Mouse (Mus musculus) midbrain, embryonic 13.5 days (tissue): ENCODE results near the gene Cmas. TPM values are rescaled to one million over a fixed set of nuclear protein-coding genes. Genes with fewer than 3 reads are reported as not detected.
A peak's percentile ranks its signal among the peaks of the same experiment; 100 is the strongest.

Experiments used
- ATAC-seq: fragments of 200-750 bp; cut with Nextera tagmentation; 2 replicates; pipeline ENCODE4 v1.8.0; 2017; ENCODE audit warnings: mild to moderate bottlenecking, moderate TSS enrichment, moderate library complexity
- H3K27ac ChIP-seq: fragments of 300-500 bp; sonication (generic); 2 replicates; pipeline ENCODE4 v1.5.1; 2015; ENCODE audit warnings: inconsistent platforms, mild to moderate bottlenecking, moderate library complexity
- H3K27me3 ChIP-seq: fragments of 300-500 bp; sonication (generic); 2 replicates; pipeline ENCODE4 v1.6.1; 2015; ENCODE audit warnings: mild to moderate bottlenecking, inconsistent platforms
- H3K36me3 ChIP-seq: fragments of 300-500 bp; sonication (generic); 2 replicates; pipeline ENCODE4 v1.6.1; 2015; ENCODE audit warnings: mild to moderate bottlenecking, inconsistent platforms
- H3K4me1 ChIP-seq: fragments of 300-500 bp; sonication (generic); replicated peaks from 2 replicates; pipeline ENCODE4 v1.6.1; 2015; ENCODE audit warnings: inconsistent platforms
- H3K4me2 ChIP-seq: fragments of 300-500 bp; sonication (generic); replicated peaks from 2 replicates; pipeline ENCODE4 v1.6.1; 2015; ENCODE audit warnings: moderate library complexity, mild to moderate bottlenecking, inconsistent platforms
- H3K4me3 ChIP-seq: fragments of 300-500 bp; sonication (generic); replicated peaks from 2 replicates; pipeline ENCODE4 v1.5.1; 2015; ENCODE audit warnings: mild to moderate bottlenecking, inconsistent platforms
- H3K9ac ChIP-seq: fragments of 300-500 bp; sonication (generic); replicated peaks from 2 replicates; pipeline ENCODE4 v1.6.1; 2015; ENCODE audit warnings: mild to moderate bottlenecking, inconsistent platforms
- H3K9me3 ChIP-seq: fragments of 300-500 bp; sonication (generic); 2 replicates; pipeline ENCODE4 v1.6.1; 2016; ENCODE audit warnings: mild to moderate bottlenecking, inconsistent platforms
- WGBS: fragments of 180-500 bp; shearing (Covaris S2); methylation state at CpG from one replicate; pipeline ENCODE4 v1.1.7; 2015; 5-methylcytosine and 5-hydroxymethylcytosine counted together
- polyA plus RNA-seq: library from polyadenylated mRNA; unstranded; fragments of >200 nt; fragmentation: Nextera tagmentation; extraction: Ambion mirVana; gene quantifications from 2 replicates; pipeline ENCODE4 v1.2.1, GENCODE M21; 2015

Gene Cmas
- polyA plus RNA-seq, 1 experiment from 2014 or later: 183 TPM

DNA sequence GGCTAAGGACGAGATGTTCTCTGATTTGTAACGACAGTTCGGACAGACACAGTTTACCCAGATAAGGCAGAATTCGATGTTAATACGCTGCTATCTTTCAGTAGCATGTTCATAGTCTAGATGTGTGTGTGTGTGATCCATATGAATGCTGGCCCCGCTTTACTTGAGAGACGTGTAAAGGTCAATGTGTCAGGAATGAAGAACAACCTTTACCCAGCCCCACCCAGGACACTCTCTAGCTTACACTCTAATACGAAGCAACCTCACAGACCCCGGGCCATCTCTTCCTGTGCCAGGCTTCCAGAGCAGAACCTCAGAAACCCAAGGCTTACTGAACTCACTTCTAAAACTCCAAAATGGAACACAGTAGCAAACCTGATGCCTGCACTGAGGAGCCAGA is 42.4 kb downstream of the Cmas start:
- no peak overlapping the region for H3K27ac ChIP-seq
- ATAC-seq: no peak
- WGBS: 65% methylated on average over 9 of the region's 9 CpGs

GRCm38 (mm10) chr6:142799704-142800374 is 43.4 kb downstream of the Cmas start:
- no peaks in the 10 kb centered on the region for H3K36me3 ChIP-seq
- H3K4me2 ChIP-seq: no peak overlapping the region
- H3K9ac ChIP-seq: no peak overlapping the region
- no peaks in the 10 kb centered on the region for H3K9me3 ChIP-seq
- no peaks in the 10 kb centered on the region for H3K27me3 ChIP-seq
- H3K27ac ChIP-seq: no peak overlapping the region
- no peak overlapping the region for H3K4me3 ChIP-seq
- 84% methylated on average over 7 of the region's 7 CpGs for WGBS
- ATAC-seq: no peak
- peaks cover 7% of the 10 kb centered on the region for H3K4me1 ChIP-seq

More for the DNA sequence above, 42.4 kb downstream of the Cmas start:
- Histone ChIP-seq H3K27me3 (no peaks in the 10 kb centered on the region), H3K4me2 (no peak overlapping the region), H3K4me1 (peaks cover 8% of the 10 kb centered on the region), H3K9ac (no peak overlapping the region), H3K36me3 (no peaks in the 10 kb centered on the region), H3K4me3 (no peak overlapping the region), H3K9me3 (no peaks in the 10 kb centered on the region)

DNA sequence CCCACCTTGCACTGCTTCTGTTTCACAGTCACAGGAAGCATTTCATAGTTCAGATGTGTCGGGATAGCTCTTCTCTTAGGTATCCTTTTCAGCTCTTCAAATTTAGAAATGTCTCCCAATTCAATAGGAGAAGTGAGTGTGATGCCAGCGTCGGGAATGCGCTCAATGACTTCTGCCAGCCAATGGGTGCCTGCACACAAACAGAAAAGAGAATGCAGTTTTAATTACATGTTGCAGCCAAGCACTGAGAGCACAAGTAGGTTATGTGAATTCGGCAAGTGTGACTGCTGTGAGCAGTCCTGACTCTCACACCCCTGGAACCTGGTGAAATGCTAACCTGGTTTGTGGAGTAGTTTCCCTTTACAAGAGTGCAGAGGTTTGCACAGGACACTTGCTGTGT is 45.2 kb downstream of the Cmas start:
- Histone ChIP-seq H3K9me3 (no peaks in the 10 kb centered on the region), H3K27me3 (no peaks in the 10 kb centered on the region), H3K4me2 (no peak overlapping the region), H3K4me3 (no peak overlapping the region), H3K36me3 (no peaks in the 10 kb centered on the region), H3K4me1 (peaks cover 7% of the 10 kb centered on the region), H3K9ac (no peak overlapping the region), H3K27ac (no peak overlapping the region)
- no peak for ATAC-seq
- WGBS: 83% methylated on average over 5 of the region's 5 CpGs

DNA sequence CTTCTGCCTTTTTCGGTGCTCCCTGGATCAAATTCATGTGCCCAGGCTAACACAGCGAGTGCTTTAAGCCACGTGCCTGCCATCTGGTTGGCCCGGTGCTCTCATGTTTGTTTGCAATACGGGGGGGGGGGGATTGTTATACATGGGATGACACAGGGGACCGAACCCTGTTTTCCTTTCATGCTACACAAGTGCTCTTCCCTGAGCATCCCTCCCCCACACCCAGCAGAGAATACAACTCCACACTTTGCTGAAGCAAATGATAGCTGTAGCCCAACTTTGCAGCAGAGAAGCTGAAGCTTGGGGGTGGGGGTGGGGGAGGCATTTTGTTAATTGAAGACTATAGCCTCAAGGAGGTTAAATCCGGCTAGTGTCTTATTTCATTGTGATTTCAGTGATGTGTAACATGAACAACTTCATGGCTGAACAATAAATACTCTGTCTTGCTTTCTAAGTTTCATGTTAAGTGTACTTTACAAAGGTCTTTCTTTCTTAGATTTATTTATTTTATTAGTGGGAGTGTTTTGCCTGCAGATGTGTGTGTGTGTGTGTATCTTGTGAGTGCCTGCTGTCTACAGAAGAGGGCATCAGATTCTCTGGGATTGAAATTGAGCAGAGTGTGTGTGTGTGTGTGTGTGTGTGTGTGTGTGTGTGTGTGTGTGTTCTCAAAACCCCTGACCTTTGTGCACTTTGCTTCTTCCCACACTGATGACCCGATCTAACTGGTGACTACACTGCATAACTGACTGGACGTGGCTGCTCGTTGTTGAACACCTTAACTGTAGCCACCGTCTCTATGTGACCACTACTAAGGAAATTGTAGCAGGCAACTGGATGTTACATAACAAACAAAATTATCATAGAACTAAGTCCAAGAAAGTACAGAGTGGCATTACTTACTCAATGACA is 46.4 kb downstream of the Cmas start:
- H3K4me3 ChIP-seq: no peak overlapping the region
- no peaks in the 10 kb centered on the region for H3K36me3 ChIP-seq

GRCm38 (mm10) chr6:142804402-142804801 is 47.9 kb downstream of the Cmas start, which contains the start of gene Sult6b2:
Sult6b2 (minus strand) TSS chr6:142804502.
- no peaks in the 10 kb centered on the region for H3K9me3 ChIP-seq
- no peak within 1 kb of the TSS for H3K27ac ChIP-seq
- no peak for ATAC-seq
- H3K4me2 ChIP-seq: no peak within 1 kb of the TSS
- H3K4me1 ChIP-seq: peaks cover 4% of the 10 kb centered on the region
- no peak within 1 kb of the TSS for H3K9ac ChIP-seq
- H3K4me3 ChIP-seq: no peak within 1 kb of the TSS
- no peaks in the 10 kb centered on the region for H3K27me3 ChIP-seq
- H3K36me3 ChIP-seq: no peaks in the 10 kb centered on the region

More for the DNA sequence above, 46.4 kb downstream of the Cmas start:
- no peaks in the 10 kb centered on the region for H3K27me3 ChIP-seq
- H3K4me2 ChIP-seq: no peak overlapping the region
- peaks cover 7% of the 10 kb centered on the region for H3K4me1 ChIP-seq
- H3K27ac ChIP-seq: no peak overlapping the region
- 64% methylated on average over 11 of the region's 11 CpGs for WGBS
- ATAC-seq: no peak
- no peak overlapping the region for H3K9ac ChIP-seq
- H3K9me3 ChIP-seq: no peaks in the 10 kb centered on the region

DNA sequence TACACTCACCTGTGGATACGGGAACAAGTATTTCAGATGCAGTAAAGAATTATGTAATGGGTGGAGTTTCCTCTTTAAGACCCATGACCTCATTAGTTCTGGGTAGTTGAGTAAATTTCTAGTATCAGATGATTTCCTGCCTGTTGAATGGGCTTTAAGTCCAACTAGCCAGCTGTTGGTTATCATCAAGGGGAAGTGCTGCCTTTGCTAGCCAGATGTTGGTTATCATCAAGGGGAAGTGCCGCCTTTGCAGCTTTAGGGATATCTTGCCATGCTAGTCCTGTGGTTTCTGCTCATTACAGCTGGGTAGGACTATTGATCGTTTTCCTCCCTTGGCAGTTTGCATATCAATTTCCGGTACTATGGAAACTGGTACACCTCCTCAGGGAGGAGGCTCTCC is 49.8 kb downstream of the Cmas start:
- H3K4me2 ChIP-seq: no peak overlapping the region
- H3K9ac ChIP-seq: no peak overlapping the region
- no peak overlapping the region for H3K27ac ChIP-seq
- H3K9me3 ChIP-seq: no peaks in the 10 kb centered on the region
- H3K4me1 ChIP-seq: peaks cover 4% of the 10 kb centered on the region
- H3K36me3 ChIP-seq: no peaks in the 10 kb centered on the region
- WGBS: 87% methylated on average over 4 of the region's 4 CpGs
- no peak overlapping the region for H3K4me3 ChIP-seq
- no peaks in the 10 kb centered on the region for H3K27me3 ChIP-seq
- ATAC-seq: no peak

- H3K27ac ChIP-seq: no peak overlapping the region
- no peak overlapping the region for H3K4me3 ChIP-seq
- no peak overlapping the region for H3K4me2 ChIP-seq
- H3K27me3 ChIP-seq: no peaks in the 10 kb centered on the region
- H3K9ac ChIP-seq: no peak overlapping the region
- no peak for ATAC-seq
- peaks cover 5% of the 10 kb centered on the region; the same call in 1 of the 2 replicates for H3K4me1 ChIP-seq
- no peaks in the 10 kb centered on the region for H3K36me3 ChIP-seq
- no peaks in the 10 kb centered on the region for H3K9me3 ChIP-seq
- WGBS: 56% methylated on average over 6 of the region's 6 CpGs
Measured at GRCm38 (mm10) chr6:142809373-142810098, 53.0 kb downstream of the Cmas start.

GRCm38 (mm10) chr6:142810239-142810638 is 53.8 kb downstream of the Cmas start:
- H3K27me3 ChIP-seq: no peaks in the 10 kb centered on the region
- H3K36me3 ChIP-seq: no peaks in the 10 kb centered on the region
- H3K9me3 ChIP-seq: no peaks in the 10 kb centered on the region
- ATAC-seq: no peak
- no peak overlapping the region for H3K27ac ChIP-seq
- no peak overlapping the region for H3K9ac ChIP-seq
- 70% methylated on average over 6 of the region's 6 CpGs for WGBS
- peaks cover 5% of the 10 kb centered on the region; the same call in 1 of the 2 replicates for H3K4me1 ChIP-seq
- no peak overlapping the region for H3K4me3 ChIP-seq
- no peak overlapping the region for H3K4me2 ChIP-seq

DNA sequence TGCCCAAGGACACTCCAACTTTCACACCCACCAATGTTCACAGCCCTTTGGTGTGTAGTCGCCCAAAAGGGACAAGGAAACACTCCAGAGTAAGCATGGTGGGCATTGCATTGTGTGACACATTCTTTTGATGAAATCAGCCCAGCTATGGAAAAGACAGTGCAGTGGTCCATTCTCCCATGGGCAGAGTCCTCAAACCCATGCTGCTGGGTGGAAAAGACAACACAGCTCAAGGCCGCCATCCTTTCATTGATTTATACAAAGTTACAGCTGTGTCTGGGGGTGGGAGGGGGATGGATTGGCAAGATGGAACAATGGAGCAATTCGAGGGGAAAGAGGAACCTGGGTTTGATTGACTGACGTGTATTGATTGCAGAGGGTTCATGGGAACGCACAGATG is 56.5 kb downstream of the Cmas start:
- Histone ChIP-seq H3K27ac (no peak overlapping the region), H3K9ac (no peak overlapping the region), H3K27me3 (no peaks in the 10 kb centered on the region), H3K36me3 (no peaks in the 10 kb centered on the region), H3K4me3 (no peak overlapping the region), H3K4me2 (no peak overlapping the region), H3K9me3 (no peaks in the 10 kb centered on the region), H3K4me1 (peaks cover 5% of the 10 kb centered on the region; the same call in 1 of the 2 replicates)
- no peak for ATAC-seq
- 46% methylated on average over 5 of the region's 5 CpGs for WGBS

- Histone ChIP-seq H3K27ac (no peak overlapping the region; the same call in 1 of the 2 replicates), H3K27me3 (no peaks in the 10 kb centered on the region), H3K9me3 (no peaks in the 10 kb centered on the region), H3K4me1 (peaks cover 5% of the 10 kb centered on the region; the same call in 1 of the 2 replicates), H3K9ac (peak overlapping the region; percentile 51; the same call in 1 of the 2 replicates), H3K4me3 (peak overlapping the region; percentile 34), H3K36me3 (no peaks in the 10 kb centered on the region), H3K4me2 (peak overlapping the region; percentile 54)
- WGBS: 60% methylated on average over 10 of the region's 10 CpGs
- ATAC-seq: peak; percentile 29; the same call in 1 of the 2 replicates
Measured at GRCm38 (mm10) chr6:142814011-142814410, 57.5 kb downstream of the Cmas start.

GRCm38 (mm10) chr6:142814495-142814921 is 58.0 kb downstream of the Cmas start:
- H3K36me3 ChIP-seq: no peaks in the 10 kb centered on the region
- H3K27ac ChIP-seq: peak overlapping the region; percentile 20; the same call in 1 of the 2 replicates
- H3K4me3 ChIP-seq: peak overlapping the region; percentile 34
- no peaks in the 10 kb centered on the region for H3K9me3 ChIP-seq
- no peaks in the 10 kb centered on the region for H3K27me3 ChIP-seq
- peak overlapping the region; percentile 54 for H3K4me2 ChIP-seq
- peaks cover 5% of the 10 kb centered on the region; the same call in 1 of the 2 replicates for H3K4me1 ChIP-seq
- 3% methylated on average over 15 of the region's 15 CpGs for WGBS
- ATAC-seq: peak; percentile 70
- H3K9ac ChIP-seq: peak overlapping the region; percentile 51
